Mouse (Mus musculus) thymus, adult 2 months (tissue): ENCODE measurements around the gene Wdr20rt. TPM values are rescaled to one million over a fixed set of nuclear protein-coding genes. Genes with fewer than 3 reads are reported as not detected.
A peak's percentile ranks its signal among the peaks of the same experiment; 100 is the strongest.
"Not testable (repeated sequence)": the region's sequence is repeated elsewhere in the genome, so short reads cannot be mapped to it uniquely, and the experiment has no call there.

ENCODE experiments used
- DNase-seq: peaks from one replicate; pipeline ENCODE4 v3.0.0; 2021
- H3K27ac ChIP-seq: fragments of 200-500 bp; 2 replicates; pipeline ENCODE4 v1.5.1; 2012; ENCODE audit warnings: low read length, control low read depth; ENCODE audit not compliant: control insufficient read depth, insufficient read depth
- H3K27me3 ChIP-seq: fragments of 200-500 bp; 2 replicates; pipeline ENCODE4 v1.6.1; 2012; ENCODE audit warnings: mild to moderate bottlenecking, low read length, moderate library complexity, mixed read lengths; ENCODE audit not compliant: control insufficient read depth, insufficient read depth
- H3K36me3 ChIP-seq: fragments of 200-500 bp; 2 replicates; pipeline ENCODE4 v1.6.1; 2012; ENCODE audit warnings: mild to moderate bottlenecking, low read length, moderate library complexity; ENCODE audit not compliant: control insufficient read depth, insufficient read depth
- H3K4me1 ChIP-seq: fragments of 200-500 bp; replicated peaks from 2 replicates; pipeline ENCODE4 v1.6.1; 2012; ENCODE audit warnings: low read length; ENCODE audit not compliant: control insufficient read depth, insufficient read depth
- H3K4me3 ChIP-seq: fragments of 200-500 bp; 2 replicates; pipeline ENCODE4 v1.5.1; 2012; ENCODE audit warnings: mild to moderate bottlenecking, low read length, control low read depth, moderate library complexity; ENCODE audit not compliant: control insufficient read depth, insufficient read depth
- CTCF ChIP-seq: fragments of 200-500 bp; IDR thresholded peaks from 2 replicates; pipeline ENCODE4 v1.5.1; 2012; ENCODE audit warnings: mild to moderate bottlenecking, control low read depth, low read length, moderate library complexity, borderline replicate concordance; ENCODE audit not compliant: control insufficient read depth, poor library complexity, insufficient read depth; ENCODE audit errors: extremely low read depth
- POLR2A ChIP-seq: fragments of 200-500 bp; IDR thresholded peaks from 2 replicates; pipeline ENCODE4 v1.6.1; 2012; ENCODE audit warnings: mild to moderate bottlenecking, low read length, control low read depth, moderate library complexity; ENCODE audit not compliant: control insufficient read depth, poor library complexity, insufficient read depth; ENCODE audit errors: extremely low read depth
- WGBS: fragments of 180-500 bp; shearing (Covaris S2); methylation state at CpG from one replicate; pipeline ENCODE4 v1.1.7; 2018; 5-methylcytosine and 5-hydroxymethylcytosine counted together
- polyA plus RNA-seq: library from polyadenylated mRNA; depleted of rRNA; stranded (reverse); fragments of >200 nt; gene quantifications from 2 replicates; pipeline ENCODE4 v1.2.3, GENCODE M21; 2012

Gene Wdr20rt
- polyA plus RNA-seq, 1 experiment = not detected

- TF ChIP-seq CTCF (no peak), POLR2A (no peak)
- no peak for DNase-seq
- WGBS = 93% methylated on average over 6 of the region's 6 CpGs
- no peak overlapping the region for H3K27ac ChIP-seq
- no peaks in the 10 kb centered on the region for H3K36me3 ChIP-seq
- no peaks in the 10 kb centered on the region for H3K27me3 ChIP-seq
- no peak overlapping the region for H3K4me3 ChIP-seq
- H3K4me1 ChIP-seq = no peaks in the 10 kb centered on the region
These were observed 3.3 kb downstream of the Wdr20rt start for GRCm38 (mm10) chr12:65228628-65229027.

- Histone ChIP-seq H3K27me3 (no peaks in the 10 kb centered on the region), H3K4me3 (no peak overlapping the region), H3K36me3 (no peaks in the 10 kb centered on the region), H3K27ac (no peak overlapping the region), H3K4me1 (no peaks in the 10 kb centered on the region)
- DNase-seq = no peak
- TF ChIP-seq POLR2A = no peak
- no peak for TF ChIP-seq CTCF
These were observed 3.7 kb downstream of the Wdr20rt start for GRCm38 (mm10) chr12:65229041-65229440.

GRCm38 (mm10) chr12:65232801-65233200 lies 7.5 kb downstream of the Wdr20rt start:
- not testable (repeated sequence) for H3K4me3 ChIP-seq, H3K27ac ChIP-seq, DNase-seq, H3K27me3 ChIP-seq, H3K4me1 ChIP-seq, H3K36me3 ChIP-seq
- WGBS = 90% methylated on average over 2 of the region's 2 CpGs

GRCm38 (mm10) chr12:65250116-65250738 lies 24.9 kb downstream of the Wdr20rt start:
- no peak for DNase-seq
- H3K36me3 ChIP-seq = no peaks in the 10 kb centered on the region
- WGBS = 93% methylated on average over 10 of the region's 10 CpGs
- H3K27ac ChIP-seq = no peak overlapping the region
- no peaks in the 10 kb centered on the region for H3K4me1 ChIP-seq
- no peaks in the 10 kb centered on the region for H3K27me3 ChIP-seq
- no peak overlapping the region for H3K4me3 ChIP-seq
- no peak for TF ChIP-seq POLR2A
- no peak for TF ChIP-seq CTCF

GRCm38 (mm10) chr12:65256887-65257286 lies 31.6 kb downstream of the Wdr20rt start:
- Histone ChIP-seq H3K27me3 (no peaks in the 10 kb centered on the region), H3K36me3 (no peaks in the 10 kb centered on the region), H3K27ac (no peak overlapping the region), H3K4me3 (no peak overlapping the region), H3K4me1 (no peaks in the 10 kb centered on the region)
- no peak for TF ChIP-seq POLR2A
- no peak for TF ChIP-seq CTCF
- DNase-seq = no peak

GRCm38 (mm10) chr12:65258212-65259138 lies 33.2 kb downstream of the Wdr20rt start:
- H3K36me3 ChIP-seq = no peaks in the 10 kb centered on the region
- H3K27ac ChIP-seq = no peak overlapping the region
- H3K4me3 ChIP-seq = peak overlapping the region; percentile 23; the same call in 1 of the 2 replicates
- no peak for TF ChIP-seq POLR2A
- TF ChIP-seq CTCF = no peak
- H3K27me3 ChIP-seq = no peaks in the 10 kb centered on the region
- DNase-seq = peak; percentile 24
- no peaks in the 10 kb centered on the region for H3K4me1 ChIP-seq
- whole genome bisulfite sequencing = 32% methylated on average over 19 of the region's 19 CpGs
